Mouse (Mus musculus): ENCODE measurements at regions not wholly inside any gene's neighbourhood (a gene's known extent, or its start where the extent isn't known, plus 50 kb on each side); places are given as distances from the start of the nearest gene placed in this dataset.
"Not testable (repeated sequence)": the region's sequence is repeated elsewhere in the genome, so short reads cannot be mapped to it uniquely, and the experiment has no call there.

GRCm38 (mm10) chr13:80709531-80710306, 173.5 kb upstream of the Arrdc3 start:
- ATAC-seq (ENCODE audit: low FRiP score, low read depth) = no peak
- Histone ChIP-seq H3K4me3 (no peak overlapping the region), H3K27ac (no peak overlapping the region), H3K4me2 (replicated peaks) (no peak overlapping the region), H3K27me3 (replicated peaks) (no peaks in the 10 kb centered on the region), H3K36me3 (no peaks in the 10 kb centered on the region), H3K4me1 (no peaks in the 10 kb centered on the region), H3K9me3 (no peaks in the 10 kb centered on the region), H3K9ac (no peak overlapping the region)
- WGBS = 74% methylated on average over 9 of the region's 9 CpGs

DNA sequence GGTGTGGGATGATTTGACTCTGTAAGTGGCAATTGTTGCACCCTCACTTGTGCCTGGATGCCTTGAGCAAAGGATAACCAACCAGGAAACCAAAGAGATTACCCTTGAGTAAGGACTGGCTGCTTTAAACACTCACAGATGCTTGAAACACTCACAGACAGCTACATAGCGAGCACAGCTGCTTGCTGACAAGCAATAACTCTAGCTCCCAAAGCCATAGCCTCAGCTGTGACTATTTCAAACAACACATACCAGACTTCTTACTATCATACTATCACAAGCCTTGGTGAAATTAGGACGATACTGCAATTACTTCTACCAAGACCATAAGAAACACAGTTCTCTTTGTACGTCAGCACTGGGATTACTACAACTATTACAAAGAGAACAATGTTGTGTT, 163.9 kb upstream of the Arrdc3 start:
- no peak for ATAC-seq (ENCODE audit: low FRiP score, low read depth)
- 73% methylated on average over 3 of the region's 3 CpGs for WGBS
- Histone ChIP-seq H3K4me1 (no peaks in the 10 kb centered on the region), H3K9me3 (no peaks in the 10 kb centered on the region), H3K4me3 (no peak overlapping the region), H3K27ac (no peak overlapping the region), H3K9ac (no peak overlapping the region), H3K27me3 (replicated peaks) (no peaks in the 10 kb centered on the region), H3K4me2 (replicated peaks) (no peak overlapping the region), H3K36me3 (no peaks in the 10 kb centered on the region)

DNA sequence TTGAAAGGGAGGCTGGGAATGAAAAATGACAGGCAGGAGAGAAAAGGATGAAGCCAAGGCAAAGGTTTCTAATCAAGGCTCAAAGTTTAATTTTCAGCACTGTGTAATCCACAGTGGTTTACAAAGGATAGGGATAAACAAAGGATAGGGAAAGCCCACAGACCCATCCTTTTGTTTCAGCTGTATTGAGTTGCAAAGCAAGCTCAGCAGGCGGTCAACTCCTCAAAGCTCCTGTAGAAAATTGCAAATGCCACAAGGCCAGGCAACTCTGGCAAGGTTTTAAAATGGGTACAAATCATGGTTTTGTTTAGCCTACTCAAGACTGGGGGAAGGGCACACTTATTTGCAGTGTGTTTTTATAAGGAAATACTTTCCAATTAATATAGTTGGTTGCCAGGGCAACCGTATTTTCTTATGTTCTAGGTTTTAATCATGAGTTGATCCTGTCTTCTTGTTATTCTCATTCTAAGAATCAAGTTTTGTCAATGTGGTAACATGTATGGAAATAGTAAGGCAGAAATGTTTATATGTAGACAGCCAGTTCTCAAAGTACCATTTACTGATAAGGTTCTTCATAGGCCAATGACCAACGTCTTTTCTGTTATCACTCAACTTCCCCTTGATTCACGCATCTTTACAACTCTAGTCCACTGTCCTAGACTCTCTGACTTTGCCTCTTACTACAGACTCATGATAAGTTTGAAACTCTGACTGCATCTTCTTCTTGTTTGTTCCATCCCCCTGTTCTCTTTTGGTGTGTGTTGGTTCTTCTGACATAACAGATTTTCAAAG, 159.8 kb upstream of the Arrdc3 start:
- 41% methylated on average over 4 of the region's 4 CpGs for WGBS
- ATAC-seq (ENCODE audit: low FRiP score, low read depth) = no peak
- Histone ChIP-seq H3K27ac (no peak overlapping the region), H3K36me3 (no peaks in the 10 kb centered on the region), H3K27me3 (replicated peaks) (no peaks in the 10 kb centered on the region), H3K4me2 (replicated peaks) (no peak overlapping the region), H3K4me1 (no peaks in the 10 kb centered on the region), H3K9ac (no peak overlapping the region), H3K9me3 (no peaks in the 10 kb centered on the region), H3K4me3 (no peak overlapping the region)

DNA sequence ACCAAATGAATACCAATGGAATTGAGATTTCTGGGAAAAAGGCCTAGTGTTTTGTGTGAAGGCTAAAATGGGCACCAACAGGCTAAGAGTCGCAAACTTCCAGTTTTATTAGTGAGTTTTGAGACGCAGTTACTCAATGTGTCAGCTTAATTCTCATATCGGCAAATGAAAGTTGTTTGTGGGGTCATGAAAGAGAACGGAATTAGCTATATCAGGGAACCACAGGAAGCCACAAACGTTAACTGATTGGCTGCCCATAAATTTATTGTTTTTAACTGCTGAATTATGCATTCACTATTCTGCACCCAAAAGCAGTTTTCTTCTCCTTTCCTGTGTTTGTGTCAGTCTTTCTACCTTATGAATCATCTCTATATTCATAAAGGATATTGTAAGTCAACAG, 154.0 kb upstream of the Arrdc3 start:
- no peak overlapping the region for H3K4me3 ChIP-seq

GRCm38 (mm10) chr13:80745991-80746390, 137.2 kb upstream of the Arrdc3 start:
- no peak overlapping the region for H3K27ac ChIP-seq
- no peak for ATAC-seq (ENCODE audit: low FRiP score, low read depth)
- no peaks in the 10 kb centered on the region for H3K9me3 ChIP-seq
- H3K4me1 ChIP-seq = no peaks in the 10 kb centered on the region
- no peaks in the 10 kb centered on the region for H3K36me3 ChIP-seq
- H3K4me2 ChIP-seq (replicated peaks) = no peak overlapping the region
- no peak overlapping the region for H3K9ac ChIP-seq
- H3K4me3 ChIP-seq = no peak overlapping the region
- WGBS = 74% methylated on average over 2 of the region's 2 CpGs
- no peaks in the 10 kb centered on the region for H3K27me3 ChIP-seq (replicated peaks)

More for the DNA sequence above, 154.0 kb upstream of the Arrdc3 start:
- Histone ChIP-seq H3K27ac (no peak overlapping the region), H3K4me2 (replicated peaks) (no peak overlapping the region), H3K4me1 (no peaks in the 10 kb centered on the region), H3K9me3 (no peaks in the 10 kb centered on the region), H3K36me3 (no peaks in the 10 kb centered on the region), H3K9ac (no peak overlapping the region), H3K27me3 (replicated peaks) (no peaks in the 10 kb centered on the region)
- WGBS = 89% methylated on average over 5 of the region's 5 CpGs
- no peak for ATAC-seq (ENCODE audit: low FRiP score, low read depth)

- not testable (repeated sequence) for H3K4me3 ChIP-seq; H3K4me2 ChIP-seq (replicated peaks); H3K36me3 ChIP-seq; H3K4me1 ChIP-seq; ATAC-seq (ENCODE audit: low FRiP score, low read depth); H3K27ac ChIP-seq; H3K9me3 ChIP-seq; H3K9ac ChIP-seq; H3K27me3 ChIP-seq (replicated peaks)
- 65% methylated on average over 6 of the region's 6 CpGs for WGBS
Measured at GRCm38 (mm10) chr13:80747022-80747421, 136.2 kb upstream of the Arrdc3 start.
